ENCODE assay signal across 11 mouse cellular contexts in genomic region chr4:135314419-135314832, GRCm38 (mm10). TPM values are rescaled to one million over a fixed set of nuclear protein-coding genes. Genes with fewer than 3 reads are reported as not detected.
DNase-seq lines count a peak whose midpoint lies in the region; ATAC-seq and TF ChIP-seq lines count a peak whose summit lies in the region.
"Had no signal": no experiment of that assay in that cellular context is flagged by ENCODE, and none has a peak within 500 bp of the region (broad histone marks: within the 10 kb centered on the region; RNA-seq: fewer than 3 reads in every experiment).

No protein-coding gene starts in this region.

- TF ChIP-seq CTCF in G1E (IDR thresholded peaks at IDR 0.05; ENCODE audit: low read depth, low read length), result no peak

- peaks cover 49% of the 10 kb centered on the region for H3K36me3 ChIP-seq in G1E (replicated peaks)
- peaks cover 43% of the 10 kb centered on the region for H3K36me3 ChIP-seq in heart, embryonic 12.5 days
- peaks cover 35% of the 10 kb centered on the region for H3K36me3 ChIP-seq in liver, embryonic 16.5 days (ENCODE audit: control insufficient read depth, insufficient read depth)

- intact Hi-C loops in heart, postnatal 14 days (cut with DNase I), result loop anchor here (1.0 kb wide), 1 partner anchor 42 kb away; the partner anchor contains the start of gene Clic4
- intact Hi-C loops in left cerebral cortex, postnatal 25 days (cut with DNase I), result no loop called here

- H3K4me1 ChIP-seq in G1E (ENCODE audit: insufficient read depth, low read depth, low read length), result peaks cover 61% of the 10 kb centered on the region
- peaks cover 35% of the 10 kb centered on the region for H3K4me1 ChIP-seq in heart, embryonic 12.5 days (replicated peaks)
- peaks cover 32% of the 10 kb centered on the region for H3K4me1 ChIP-seq in liver, embryonic 16.5 days (ENCODE audit: control insufficient read depth, low read depth, low read length)
- H3K4me1 ChIP-seq: midbrain, embryonic 15.5 days had no signal

- peak; percentile 21 for DNase-seq in heart, adult 8-10 months (ENCODE audit: low spot score)
- no peak for DNase-seq in heart, postnatal 14 days
- peak; percentile 51 for DNase-seq in G1E (ENCODE audit: low spot score)
- DNase-seq in cerebellum, adult 9-10 months, result no peak
- no peak for DNase-seq in left cerebral cortex, postnatal 25 days (ENCODE audit: low spot score in 2 of 2)
- DNase-seq: cerebellum, adult 18-20 months; gastrocnemius, postnatal 36 days had no signal

- H3K4me2 ChIP-seq in heart, embryonic 12.5 days, result peak overlapping the region; percentile 47
- H3K4me2 ChIP-seq in liver, embryonic 16.5 days (ENCODE audit: low read depth, low read length), result peak overlapping the region; percentile 66
- H3K4me2 ChIP-seq: midbrain, embryonic 15.5 days had no signal

- no peak for ATAC-seq in G1E (ENCODE audit: extremely low read depth, insufficient number of reproducible peaks, low FRiP score, poor library complexity, severe bottlenecking)
- no peak for ATAC-seq in heart, embryonic 12.5 days (ENCODE audit: insufficient number of reproducible peaks, low FRiP score)
- ATAC-seq in liver, embryonic 16.5 days (ENCODE audit: low read depth), result peak; percentile 79
- no peak for ATAC-seq in frontal cortex, adult (ENCODE audit: low TSS enrichment)
- ATAC-seq: midbrain, embryonic 15.5 days had no signal

- 0 out of 2 replicates have a peak overlapping the region, but pooled peaks have one; percentile 18 for H3K9ac ChIP-seq in heart, embryonic 12.5 days
- H3K9ac ChIP-seq in liver, embryonic 16.5 days (ENCODE audit: low read depth, low read length), result peak overlapping the region; percentile 43
- H3K9ac ChIP-seq: midbrain, embryonic 15.5 days had no signal

- peak overlapping the region; percentile 94 for H3K27ac ChIP-seq in heart, embryonic 12.5 days (ENCODE audit: poor library complexity, severe bottlenecking)
- H3K27ac ChIP-seq in liver, embryonic 16.5 days (ENCODE audit: low read length), result peak overlapping the region; percentile 80
- H3K27ac ChIP-seq: midbrain, embryonic 15.5 days had no signal

- H3K27me3 ChIP-seq in G1E (ENCODE audit: insufficient read depth, low read length), result no peaks in the 10 kb centered on the region
- no peaks in the 10 kb centered on the region for H3K27me3 ChIP-seq in heart, embryonic 12.5 days (replicated peaks)
- H3K27me3 ChIP-seq in liver, embryonic 16.5 days (ENCODE audit: control insufficient read depth, insufficient read depth, low read depth, low read length), result no peaks in the 10 kb centered on the region
- H3K27me3 ChIP-seq: midbrain, embryonic 15.5 days had no signal

- WGBS in heart, embryonic 12.5 days, result 30% methylated on average over 11 of the region's 11 CpGs
- WGBS in liver, embryonic 16.5 days (ENCODE audit: insufficient replicate concordance), result 19% methylated on average over 11 of the region's 11 CpGs

- peaks cover 6% of the 10 kb centered on the region for H3K9me3 ChIP-seq in G1E (replicated peaks)
- H3K9me3 ChIP-seq in heart, embryonic 12.5 days (replicated peaks), result peaks cover 8% of the 10 kb centered on the region; the same call in 1 of the 2 replicates
- peaks cover 4% of the 10 kb centered on the region; the same call in 1 of the 2 replicates for H3K9me3 ChIP-seq in liver, embryonic 16.5 days (replicated peaks; ENCODE audit: control insufficient read depth, low read length)
- H3K9me3 ChIP-seq: midbrain, embryonic 15.5 days had no signal

- peak overlapping the region; percentile 67 for H3K4me3 ChIP-seq in G1E (ENCODE audit: low read depth, low read length)
- H3K4me3 ChIP-seq in heart, embryonic 12.5 days, result no peak overlapping the region
- peak overlapping the region; percentile 42 for H3K4me3 ChIP-seq in liver, embryonic 16.5 days (ENCODE audit: low read depth, low read length)
- H3K4me3 ChIP-seq: midbrain, embryonic 15.5 days had no signal

RNA-seq across cellular contexts. Expression of gene Srrm1, which starts 38.7 kb away (rescaled TPM):
- 10 to 100 TPM; 47.4 to 70.9 (median 55.8) TPM for total RNA-seq in heart, adult 8-10 months (2022)
- total RNA-seq in heart, postnatal 14 days (2021), result 10 to 100 TPM; 74.7 to 82.1 TPM
- total RNA-seq in G1E (2014; fragmentation: Nextera tagmentation) (565 and 602 TPM in 2 replicates), G1E (2017) (76.2 and 98.8 TPM in 2 replicates)
- polyA plus RNA-seq in G1E (2012), result 612 and 700 TPM in 2 replicates
- 170 and 178 TPM in 2 replicates for polyA plus RNA-seq in heart, embryonic 12.5 days (2016; fragmentation: Nextera tagmentation; extraction: Ambion mirVana)
- 93.8 and 95.3 TPM in 2 replicates for polyA plus RNA-seq in liver, embryonic 16.5 days (2015; fragmentation: Nextera tagmentation; extraction: Ambion mirVana)
- total RNA-seq in left cerebral cortex, postnatal 25 days (2021), result 100 to 1,000 TPM; 122 to 124 TPM

RNA-seq across cellular contexts. Expression of gene Clic4, which starts 41.8 kb away (rescaled TPM):
- 100 to 1,000 TPM; 236 to 258 (median 249) TPM for total RNA-seq in heart, adult 8-10 months (2022)
- total RNA-seq in heart, postnatal 14 days (2021), result 100 to 1,000 TPM; 251 to 264 TPM
- total RNA-seq in G1E (2014; fragmentation: Nextera tagmentation), result 172 and 176 TPM in 2 replicates
- total RNA-seq in G1E (2017), result 115 and 125 TPM in 2 replicates
- 37.3 and 38.1 TPM in 2 replicates for polyA plus RNA-seq in G1E (2012)
- 291 and 300 TPM in 2 replicates for polyA plus RNA-seq in heart, embryonic 12.5 days (2016; fragmentation: Nextera tagmentation; extraction: Ambion mirVana)
- polyA plus RNA-seq in liver, embryonic 16.5 days (2015; fragmentation: Nextera tagmentation; extraction: Ambion mirVana), result 109 and 110 TPM in 2 replicates
- total RNA-seq in left cerebral cortex, postnatal 25 days (2021), result 10 to 100 TPM; 31.8 to 34.1 TPM

Comparison
In these comparisons a context has a peak if more than half of its experiments do, and no peak if none do; other contexts are left out.
1. DNase-seq: peak in heart, adult 8-10 months (single experiment) and G1E (single experiment); none in heart, postnatal 14 days (0 of 2), cerebellum, adult 9-10 months (single experiment) and left cerebral cortex, postnatal 25 days (0 of 2).